Mouse (Mus musculus) heart, adult 2 months (tissue): ENCODE measurements at regions not wholly inside any gene's neighbourhood (a gene's known extent, or its start where the extent isn't known, plus 50 kb on each side); places are given as distances from the start of the nearest gene placed in this dataset.

ENCODE experiments used
- CTCF ChIP-seq: fragments of 200-600 bp; IDR thresholded peaks from 2 replicates; pipeline ENCODE4 v1.8.1; 2022; ENCODE audit warnings: antibody characterized with exemption, mild to moderate bottlenecking, moderate library complexity
- EP300 ChIP-seq: fragments of 200-500 bp; IDR thresholded peaks from 2 replicates; pipeline ENCODE4 v1.6.1; 2011; ENCODE audit warnings: low read depth, low read length, control low read depth; ENCODE audit not compliant: insufficient read depth
- POLR2A ChIP-seq: fragments of 200-500 bp; IDR thresholded peaks from 2 replicates; pipeline ENCODE4 v1.6.1; 2011; ENCODE audit warnings: mild to moderate bottlenecking, low read depth, low read length, control low read depth; ENCODE audit not compliant: insufficient read depth

DNA sequence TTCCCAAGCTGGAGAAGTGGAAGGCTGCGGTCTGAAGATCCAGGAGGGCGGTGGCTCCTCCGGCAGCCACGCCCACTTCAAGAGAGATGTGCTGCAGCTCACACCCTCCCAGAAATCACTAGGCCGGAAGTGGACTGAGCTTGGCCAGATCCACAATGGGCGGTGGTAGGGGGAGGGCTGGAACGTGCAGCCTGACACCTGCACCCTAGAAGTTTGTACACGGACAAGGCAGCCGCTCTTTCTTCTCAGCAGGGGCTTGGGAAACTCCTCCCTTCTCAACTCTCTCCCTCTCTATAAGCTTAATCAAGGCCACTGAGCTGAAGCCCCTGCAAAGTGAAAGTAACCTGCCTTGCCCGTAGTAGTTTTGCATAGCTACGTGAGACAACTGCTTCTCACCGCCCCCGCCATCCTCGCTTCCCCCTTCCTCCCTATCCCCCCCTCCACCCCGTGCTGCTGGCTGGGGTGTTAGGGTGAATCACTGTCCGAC is 538.8 kb upstream of the Lrrc6 start:
- TF ChIP-seq CTCF (no peak), POLR2A (peak; percentile 72), EP300 (0 out of 2 replicates have a peak, but pooled peaks have one; percentile 62)
